Mouse (Mus musculus): ENCODE data around the gene Sema3b. TPM values are rescaled to one million over a fixed set of nuclear protein-coding genes. Genes with fewer than 3 reads are reported as not detected.

Sema3b gene
- polyA plus RNA-seq, 1 experiment from 2014 or later, result 14.9 TPM

DNA sequence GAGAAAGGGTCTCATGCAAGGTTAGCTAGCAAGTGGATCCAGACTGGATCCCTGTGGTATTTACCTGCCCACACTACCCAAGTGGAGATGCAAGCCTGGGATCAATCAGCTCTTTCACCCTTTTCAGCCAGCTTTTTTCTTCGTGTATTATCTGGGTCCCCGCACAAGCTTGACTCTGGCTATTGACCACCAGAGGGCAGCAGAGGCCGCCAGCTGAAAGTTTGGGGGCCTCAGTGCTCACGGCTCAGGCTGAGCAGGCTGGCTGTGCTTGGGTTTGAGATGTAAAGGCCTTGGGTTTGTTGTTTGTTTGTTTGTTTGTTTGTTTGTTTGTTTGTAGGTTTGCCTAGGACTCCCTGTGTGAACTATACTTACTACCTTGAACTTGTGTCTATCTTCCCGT lies 36.5 kb upstream of the Sema3b start:
- 16% methylated on average over 5 of the region's 5 CpGs for WGBS
- H3K9ac ChIP-seq (ENCODE audit: low read length), result peak overlapping the region; percentile 73; the same call in 1 of the 2 replicates
- ATAC-seq (ENCODE audit: insufficient read depth, low FRiP score), result peak; percentile 74; the same call in 1 of the 2 replicates
- H3K4me1 ChIP-seq (ENCODE audit: control insufficient read depth, insufficient read depth, low read length), result peaks cover 12% of the 10 kb centered on the region
- H3K4me3 ChIP-seq (replicated peaks; ENCODE audit: low read length), result no peak overlapping the region
- no peaks in the 10 kb centered on the region for H3K9me3 ChIP-seq (replicated peaks; ENCODE audit: control insufficient read depth, low read length)
- H3K27ac ChIP-seq (ENCODE audit: low read length), result no peak overlapping the region
- H3K4me2 ChIP-seq (ENCODE audit: low read depth, low read length), result no peak overlapping the region
- H3K36me3 ChIP-seq (ENCODE audit: control insufficient read depth, insufficient read depth, low read length), result no peaks in the 10 kb centered on the region
- no peaks in the 10 kb centered on the region for H3K27me3 ChIP-seq (ENCODE audit: control insufficient read depth, insufficient read depth, low read length)

DNA sequence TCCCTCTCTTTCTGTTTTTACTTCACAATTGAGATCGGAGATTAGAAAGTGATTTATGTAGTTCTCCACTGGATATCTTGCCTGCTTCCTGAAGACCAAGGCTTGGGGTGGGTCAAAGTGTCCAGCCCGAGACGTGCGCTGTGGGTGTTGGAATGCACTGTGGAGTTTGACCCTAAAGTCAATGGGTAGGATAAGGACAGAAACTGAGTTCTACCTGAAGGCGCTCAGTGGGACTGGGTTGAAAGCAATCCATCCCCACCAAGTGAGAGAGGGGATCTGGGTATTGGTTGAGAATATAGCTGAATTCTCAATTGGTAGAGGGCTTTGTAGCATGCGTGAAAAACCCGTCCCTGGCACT lies 36.1 kb upstream of the Sema3b start:
- Histone ChIP-seq H3K27ac (ENCODE audit: low read length) (no peak overlapping the region), H3K9me3 (replicated peaks; ENCODE audit: control insufficient read depth, low read length) (no peaks in the 10 kb centered on the region), H3K4me1 (ENCODE audit: control insufficient read depth, insufficient read depth, low read length) (peaks cover 11% of the 10 kb centered on the region), H3K4me2 (ENCODE audit: low read depth, low read length) (peak overlapping the region; percentile 78), H3K9ac (ENCODE audit: low read length) (peak overlapping the region; percentile 73), H3K36me3 (ENCODE audit: control insufficient read depth, insufficient read depth, low read length) (no peaks in the 10 kb centered on the region), H3K4me3 (replicated peaks; ENCODE audit: low read length) (peak overlapping the region; percentile 46), H3K27me3 (ENCODE audit: control insufficient read depth, insufficient read depth, low read length) (no peaks in the 10 kb centered on the region)
- whole genome bisulfite sequencing, result 35% methylated on average over 7 of the region's 7 CpGs
- ATAC-seq (ENCODE audit: insufficient read depth, low FRiP score), result no peak

DNA sequence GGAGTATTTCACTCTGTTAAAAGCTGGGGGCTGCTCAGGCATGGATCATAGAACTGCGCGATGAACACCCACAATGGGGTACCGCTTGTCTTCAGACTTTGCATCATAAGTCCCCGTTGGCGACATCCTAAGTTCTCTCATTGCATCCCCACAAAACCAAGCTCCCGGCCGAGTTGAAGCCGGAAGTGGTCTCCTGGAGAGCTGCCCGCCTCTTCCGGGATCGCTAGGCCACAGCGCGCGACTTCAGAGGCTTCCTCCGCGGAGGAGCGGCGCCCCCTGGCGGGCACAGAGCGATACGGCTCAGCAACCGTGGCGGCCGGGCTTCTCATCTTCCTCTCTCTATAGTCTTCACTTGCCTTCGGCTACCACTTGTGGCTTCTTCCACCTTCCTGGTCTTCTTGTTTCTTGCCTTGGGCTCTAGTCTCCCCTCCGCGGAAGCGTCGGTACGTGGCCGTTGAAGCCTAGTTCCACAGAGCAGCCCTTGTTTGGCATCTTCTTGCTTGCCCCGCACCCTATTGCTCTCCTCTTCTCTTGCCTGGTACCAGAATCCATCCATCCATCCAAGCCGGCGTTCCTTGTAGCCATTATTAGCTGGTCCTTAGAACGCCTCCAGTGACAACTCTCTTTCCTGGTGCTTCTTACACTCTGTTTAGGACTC lies 35.6 kb upstream of the Sema3b start:
- WGBS, result 4% methylated on average over 35 of the region's 35 CpGs
- H3K27ac ChIP-seq (ENCODE audit: low read length), result peak overlapping the region; percentile 38; the same call in 1 of the 2 replicates
- peak; percentile 82 for ATAC-seq (ENCODE audit: insufficient read depth, low FRiP score)
- H3K9me3 ChIP-seq (replicated peaks; ENCODE audit: control insufficient read depth, low read length), result no peaks in the 10 kb centered on the region
- no peaks in the 10 kb centered on the region for H3K36me3 ChIP-seq (ENCODE audit: control insufficient read depth, insufficient read depth, low read length)
- peak overlapping the region; percentile 78 for H3K4me2 ChIP-seq (ENCODE audit: low read depth, low read length)
- peak overlapping the region; percentile 78 for H3K9ac ChIP-seq (ENCODE audit: low read length)
- peak overlapping the region; percentile 46 for H3K4me3 ChIP-seq (replicated peaks; ENCODE audit: low read length)
- H3K4me1 ChIP-seq (ENCODE audit: control insufficient read depth, insufficient read depth, low read length), result peaks cover 11% of the 10 kb centered on the region
- H3K27me3 ChIP-seq (ENCODE audit: control insufficient read depth, insufficient read depth, low read length), result no peaks in the 10 kb centered on the region

DNA sequence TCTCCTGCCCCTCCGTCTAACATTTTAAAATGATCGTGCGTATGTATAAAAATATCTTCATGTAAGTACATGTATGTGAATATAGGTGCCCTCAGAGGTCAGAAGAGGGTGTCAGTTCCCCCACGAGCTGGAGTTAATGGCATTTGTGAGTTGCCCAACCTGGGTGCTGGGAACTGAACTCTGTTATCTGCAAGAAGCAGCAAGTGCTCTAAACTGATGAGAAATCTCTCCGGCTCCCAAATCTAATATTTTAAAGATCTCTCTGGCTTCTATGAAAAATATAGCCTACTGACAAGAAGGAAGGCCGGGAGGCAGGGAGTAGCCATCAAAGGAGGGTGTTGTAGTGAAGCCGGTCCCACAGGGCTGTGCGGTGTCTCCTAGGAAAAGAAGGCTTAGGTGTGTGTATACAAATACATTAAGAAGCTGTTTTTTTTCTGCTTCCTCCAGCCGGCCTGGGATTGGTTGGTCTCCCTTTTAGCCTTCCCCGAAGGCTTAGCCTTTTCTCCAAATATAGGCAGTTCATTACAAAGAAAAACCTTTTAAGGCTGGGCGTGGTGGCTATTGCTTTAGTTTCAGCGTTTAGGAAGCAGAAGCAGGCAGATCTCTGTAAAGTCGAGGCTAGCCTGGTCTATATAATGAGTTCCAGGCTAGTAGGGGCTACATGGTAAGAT lies 34.6 kb upstream of the Sema3b start:
- Histone ChIP-seq H3K9ac (ENCODE audit: low read length) (peak overlapping the region; percentile 78; the same call in 1 of the 2 replicates), H3K4me1 (ENCODE audit: control insufficient read depth, insufficient read depth, low read length) (peaks cover 11% of the 10 kb centered on the region), H3K36me3 (ENCODE audit: control insufficient read depth, insufficient read depth, low read length) (no peaks in the 10 kb centered on the region), H3K9me3 (replicated peaks; ENCODE audit: control insufficient read depth, low read length) (no peaks in the 10 kb centered on the region), H3K4me2 (ENCODE audit: low read depth, low read length) (peak overlapping the region; percentile 78), H3K27me3 (ENCODE audit: control insufficient read depth, insufficient read depth, low read length) (no peaks in the 10 kb centered on the region), H3K4me3 (replicated peaks; ENCODE audit: low read length) (no peak overlapping the region), H3K27ac (ENCODE audit: low read length) (no peak overlapping the region)
- WGBS, result 90% methylated on average over 13 of the region's 13 CpGs
- ATAC-seq (ENCODE audit: insufficient read depth, low FRiP score), result no peak

DNA sequence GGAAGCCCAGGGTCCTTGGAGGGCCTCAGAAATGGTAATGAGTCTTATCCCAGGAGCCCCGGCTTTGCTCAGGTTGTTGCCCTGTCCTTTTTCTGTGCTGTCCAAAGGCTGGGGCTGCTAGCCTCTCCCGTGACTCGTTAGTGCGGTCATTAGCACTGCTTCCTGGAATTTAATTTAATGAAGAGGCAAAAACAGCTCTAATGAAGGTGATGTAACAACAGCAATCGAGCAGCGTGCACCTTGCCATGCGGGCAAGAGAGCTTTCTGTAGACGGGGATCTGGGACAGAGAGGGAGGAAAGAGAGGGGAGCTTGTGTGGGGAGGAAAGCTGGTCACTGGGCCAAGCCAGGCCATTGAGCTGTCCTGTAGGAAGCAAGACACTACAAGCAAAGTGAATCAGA lies 32.6 kb upstream of the Sema3b start:
- ATAC-seq (ENCODE audit: insufficient read depth, low FRiP score), result no peak
- WGBS, result 57% methylated on average over 8 of the region's 8 CpGs
- H3K27me3 ChIP-seq (ENCODE audit: control insufficient read depth, insufficient read depth, low read length), result no peaks in the 10 kb centered on the region

DNA sequence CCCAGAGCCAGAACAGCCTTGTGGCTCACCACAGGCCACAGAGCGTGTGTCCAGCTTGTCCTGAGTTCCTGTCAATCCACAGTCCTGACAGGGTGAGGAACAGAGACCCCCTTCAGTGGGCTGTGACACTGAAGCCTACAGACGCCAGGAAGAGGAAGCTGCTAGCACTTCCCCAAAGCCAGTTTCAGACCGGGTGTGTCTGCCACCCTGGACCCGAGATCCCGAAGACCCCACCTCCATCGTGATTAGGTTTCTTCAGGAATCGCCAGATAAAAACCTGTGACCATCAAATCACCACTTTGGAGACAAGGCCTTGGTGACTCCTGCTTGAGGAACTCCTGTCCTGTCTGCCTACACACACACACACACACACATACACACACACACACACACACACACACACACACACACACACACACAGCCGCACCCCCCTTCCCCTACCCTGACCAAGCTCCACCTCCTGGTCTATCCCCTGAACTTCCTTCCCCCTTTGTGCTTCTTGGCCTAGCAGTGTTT lies 31.3 kb upstream of the Sema3b start:
- no peaks in the 10 kb centered on the region for H3K36me3 ChIP-seq (ENCODE audit: control insufficient read depth, insufficient read depth, low read length)
- H3K27me3 ChIP-seq (ENCODE audit: control insufficient read depth, insufficient read depth, low read length), result no peaks in the 10 kb centered on the region
- no peak overlapping the region; the same call in 1 of the 2 replicates for H3K9ac ChIP-seq (ENCODE audit: low read length)
- 31% methylated on average over 8 of the region's 8 CpGs for WGBS
- no peaks in the 10 kb centered on the region for H3K9me3 ChIP-seq (replicated peaks; ENCODE audit: control insufficient read depth, low read length)
- no peak overlapping the region for H3K4me3 ChIP-seq (replicated peaks; ENCODE audit: low read length)
- ATAC-seq (ENCODE audit: insufficient read depth, low FRiP score), result no peak
- no peak overlapping the region for H3K27ac ChIP-seq (ENCODE audit: low read length)
- H3K4me1 ChIP-seq (ENCODE audit: control insufficient read depth, insufficient read depth, low read length), result peaks cover 18% of the 10 kb centered on the region
- no peak overlapping the region for H3K4me2 ChIP-seq (ENCODE audit: low read depth, low read length)

More for the DNA sequence above, 32.6 kb upstream of the Sema3b start:
- H3K36me3 ChIP-seq (ENCODE audit: control insufficient read depth, insufficient read depth, low read length), result no peaks in the 10 kb centered on the region
- H3K9ac ChIP-seq (ENCODE audit: low read length), result 0 out of 2 replicates have a peak overlapping the region, but pooled peaks have one; percentile 26
- H3K27ac ChIP-seq (ENCODE audit: low read length), result no peak overlapping the region
- H3K4me2 ChIP-seq (ENCODE audit: low read depth, low read length), result no peak overlapping the region
- H3K4me3 ChIP-seq (replicated peaks; ENCODE audit: low read length), result no peak overlapping the region
- no peaks in the 10 kb centered on the region for H3K9me3 ChIP-seq (replicated peaks; ENCODE audit: control insufficient read depth, low read length)
- peaks cover 15% of the 10 kb centered on the region for H3K4me1 ChIP-seq (ENCODE audit: control insufficient read depth, insufficient read depth, low read length)

DNA sequence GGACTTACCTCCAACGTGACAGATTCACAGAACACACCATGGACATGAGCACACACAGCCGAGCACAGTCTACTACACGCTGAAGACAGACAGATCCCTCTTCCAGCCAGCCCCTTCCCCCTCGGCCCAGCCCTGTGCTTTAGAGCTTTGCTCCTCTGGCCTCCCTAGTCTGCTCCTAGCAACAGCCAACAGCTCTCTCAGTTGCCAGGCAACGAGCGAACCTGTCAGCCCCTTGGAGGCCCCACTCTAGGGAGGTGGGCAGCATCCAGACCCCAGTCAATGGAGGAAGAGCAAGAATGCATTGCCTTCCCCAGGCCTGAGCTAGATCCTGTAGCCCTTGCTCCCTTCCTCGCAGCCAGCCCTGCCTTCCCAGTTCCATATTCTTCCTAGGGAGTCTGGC lies 28.0 kb upstream of the Sema3b start:
- H3K4me3 ChIP-seq (replicated peaks; ENCODE audit: low read length), result no peak overlapping the region
- no peak for ATAC-seq (ENCODE audit: insufficient read depth, low FRiP score)
- no peaks in the 10 kb centered on the region for H3K27me3 ChIP-seq (ENCODE audit: control insufficient read depth, insufficient read depth, low read length)
- H3K4me1 ChIP-seq (ENCODE audit: control insufficient read depth, insufficient read depth, low read length), result peaks cover 18% of the 10 kb centered on the region
- no peak overlapping the region for H3K9ac ChIP-seq (ENCODE audit: low read length)
- H3K27ac ChIP-seq (ENCODE audit: low read length), result no peak overlapping the region
- WGBS, result 21% methylated on average over 7 of the region's 7 CpGs
- H3K36me3 ChIP-seq (ENCODE audit: control insufficient read depth, insufficient read depth, low read length), result no peaks in the 10 kb centered on the region
- no peaks in the 10 kb centered on the region for H3K9me3 ChIP-seq (replicated peaks; ENCODE audit: control insufficient read depth, low read length)
- no peak overlapping the region for H3K4me2 ChIP-seq (ENCODE audit: low read depth, low read length)

DNA sequence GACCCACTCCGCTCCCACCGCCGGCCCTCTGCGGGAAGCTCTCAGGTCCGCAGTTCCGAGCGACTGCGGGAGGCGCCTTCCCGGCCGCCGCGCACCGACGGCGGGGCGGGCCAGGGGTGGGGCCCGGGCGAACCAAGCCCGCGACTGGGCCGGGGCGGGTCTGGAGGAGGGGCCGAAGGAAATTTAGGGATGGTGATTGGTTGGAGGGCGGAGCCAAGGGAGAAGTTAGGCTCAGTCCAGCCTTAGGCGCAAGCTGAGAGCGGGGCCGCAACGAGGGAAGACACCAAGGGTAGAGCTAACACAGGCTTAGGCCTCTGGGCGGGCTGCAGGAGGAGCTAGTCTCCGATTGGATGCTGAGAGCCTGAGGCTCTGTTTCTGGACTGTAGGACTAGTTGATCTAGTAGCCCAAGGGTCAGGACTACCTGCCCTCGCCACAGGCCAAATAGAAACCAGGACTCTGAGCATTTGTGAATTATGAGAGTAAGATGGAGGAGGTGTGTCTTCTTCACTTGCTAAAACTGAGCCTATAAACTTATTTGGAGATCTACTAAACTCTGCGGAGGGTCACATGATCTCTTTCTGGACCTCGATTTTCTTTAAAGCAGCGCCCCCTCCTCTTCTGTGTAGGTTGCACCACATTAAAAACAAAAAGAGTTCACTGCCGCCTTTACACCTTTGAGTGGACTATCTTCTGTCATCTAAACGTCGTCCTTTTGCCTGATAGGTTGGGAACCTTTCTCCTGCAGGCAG lies 26.4 kb upstream of the Sema3b start, which contains the start of gene Gnai2:
Gene Gnai2 (minus strand): TSS at position 89 of the 750 bp plus-strand sequence.
- ATAC-seq (ENCODE audit: insufficient read depth, low FRiP score), result peak; percentile 96
- Histone ChIP-seq H3K4me2 (ENCODE audit: low read depth, low read length) (peak within 1 kb of the TSS; percentile 99), H3K9ac (ENCODE audit: low read length) (peak within 1 kb of the TSS; percentile 94), H3K9me3 (replicated peaks; ENCODE audit: control insufficient read depth, low read length) (no peaks in the 10 kb centered on the region), H3K27me3 (ENCODE audit: control insufficient read depth, insufficient read depth, low read length) (no peaks in the 10 kb centered on the region), H3K4me1 (ENCODE audit: control insufficient read depth, insufficient read depth, low read length) (peaks cover 34% of the 10 kb centered on the region), H3K36me3 (ENCODE audit: control insufficient read depth, insufficient read depth, low read length) (no peaks in the 10 kb centered on the region), H3K27ac (ENCODE audit: low read length) (peak within 1 kb of the TSS; percentile 93), H3K4me3 (replicated peaks; ENCODE audit: low read length) (peak within 1 kb of the TSS; percentile 85)
- 3% methylated on average over 38 of the region's 38 CpGs for WGBS
